Mouse (Mus musculus) limb, embryonic 15.5 days (tissue): ENCODE measurements around the gene Chic2. TPM values are rescaled to one million over a fixed set of nuclear protein-coding genes. Genes with fewer than 3 reads are reported as not detected.

Experiments
- ATAC-seq: fragments of 200-750 bp; cut with Nextera tagmentation; 2 replicates; pipeline ENCODE4 v1.8.0; 2017; ENCODE audit warnings: low read depth, moderate TSS enrichment; ENCODE audit not compliant: insufficient number of reproducible peaks, low FRiP score, low TSS enrichment
- H3K27ac ChIP-seq: fragments of 300-500 bp; sonication (generic); 2 replicates; pipeline ENCODE4 v1.5.1; 2015; ENCODE audit warnings: moderate library complexity, mild to moderate bottlenecking, inconsistent platforms
- H3K27me3 ChIP-seq: fragments of 300-500 bp; sonication (generic); 2 replicates; pipeline ENCODE4 v1.6.1; 2015; ENCODE audit warnings: inconsistent platforms
- H3K36me3 ChIP-seq: fragments of 300-500 bp; sonication (generic); 2 replicates; pipeline ENCODE4 v1.6.1; 2015; ENCODE audit warnings: inconsistent platforms
- H3K4me1 ChIP-seq: fragments of 300-500 bp; sonication (generic); 2 replicates; pipeline ENCODE4 v1.6.1; 2015; ENCODE audit warnings: inconsistent platforms
- H3K4me2 ChIP-seq: fragments of 300-500 bp; sonication (generic); 2 replicates; pipeline ENCODE4 v1.6.1; 2015; ENCODE audit warnings: mild to moderate bottlenecking, inconsistent platforms
- H3K4me3 ChIP-seq: fragments of 300-500 bp; sonication (generic); 2 replicates; pipeline ENCODE4 v1.5.1; 2015; ENCODE audit warnings: mild to moderate bottlenecking, inconsistent platforms
- H3K9ac ChIP-seq: fragments of 300-500 bp; sonication (generic); 2 replicates; pipeline ENCODE4 v1.6.1; 2015; ENCODE audit warnings: inconsistent platforms
- H3K9me3 ChIP-seq: fragments of 300-500 bp; sonication (generic); 2 replicates; pipeline ENCODE4 v1.6.1; 2016; ENCODE audit warnings: inconsistent platforms
- WGBS: fragments of 180-500 bp; shearing (Covaris S2); methylation state at CpG from one replicate; pipeline ENCODE4 v1.1.7; 2015; 5-methylcytosine and 5-hydroxymethylcytosine counted together
- polyA plus RNA-seq: library from polyadenylated mRNA; unstranded; fragments of >200 nt; fragmentation: Nextera tagmentation; extraction: Ambion mirVana; gene quantifications from 2 replicates; pipeline ENCODE4 v1.2.1, GENCODE M21; 2015

Chic2 gene
- polyA plus RNA-seq, 1 experiment from 2014 or later: 32.1 TPM

GRCm38 (mm10) chr5:74948482-74948881, 96.1 kb downstream of the Chic2 start:
- H3K9me3 ChIP-seq: no peaks in the 10 kb centered on the region
- H3K27me3 ChIP-seq: no peaks in the 10 kb centered on the region
- H3K4me1 ChIP-seq: peaks cover 9% of the 10 kb centered on the region
- no peak overlapping the region for H3K4me3 ChIP-seq
- no peak overlapping the region for H3K27ac ChIP-seq
- no peak for ATAC-seq
- H3K4me2 ChIP-seq: no peak overlapping the region
- no peaks in the 10 kb centered on the region for H3K36me3 ChIP-seq
- no peak overlapping the region for H3K9ac ChIP-seq
- 71% methylated on average over 8 of the region's 8 CpGs for WGBS

Other genes starting within 250 kb of the Chic2 start
- gene Gsx2, start 30.8 kb upstream of the Chic2 start, polyA plus RNA-seq: not detected in 2 replicates
- 82.8 and 96.9 TPM in 2 replicates for gene Pdgfra, start 107.5 kb upstream of the Chic2 start, polyA plus RNA-seq